Mouse (Mus musculus) intestine, postnatal 0 days (tissue): ENCODE data around the gene Tfe3. TPM values are rescaled to one million over a fixed set of nuclear protein-coding genes. Genes with fewer than 3 reads are reported as not detected.
"Not testable (repeated sequence)": the region's sequence is repeated elsewhere in the genome, so short reads cannot be mapped to it uniquely, and the experiment has no call there.

ENCODE experiments used
- ATAC-seq: fragments of 200-750 bp; cut with Nextera tagmentation; 2 replicates; pipeline ENCODE4 v1.8.0; 2017; ENCODE audit warnings: mild to moderate bottlenecking, moderate TSS enrichment, moderate library complexity
- H3K27ac ChIP-seq: fragments of 300-500 bp; sonication (generic); 2 replicates; pipeline ENCODE4 v1.5.1; 2014; ENCODE audit warnings: mild to moderate bottlenecking, low read depth, low read length, moderate library complexity
- H3K27me3 ChIP-seq: fragments of 300-500 bp; sonication (generic); replicated peaks from 2 replicates; pipeline ENCODE4 v1.6.1; 2014; ENCODE audit warnings: low read length, mixed read lengths; ENCODE audit not compliant: control insufficient read depth, insufficient read depth
- H3K36me3 ChIP-seq: fragments of 300-500 bp; sonication (generic); 2 replicates; pipeline ENCODE4 v1.6.1; 2014; ENCODE audit warnings: mild to moderate bottlenecking, moderate library complexity; ENCODE audit not compliant: control insufficient read depth, insufficient read depth
- H3K4me1 ChIP-seq: fragments of 300-500 bp; sonication (generic); replicated peaks from 2 replicates; pipeline ENCODE4 v1.6.1; 2014; ENCODE audit warnings: antibody characterized with exemption, low read length, mixed read lengths; ENCODE audit not compliant: control insufficient read depth, insufficient read depth
- H3K4me2 ChIP-seq: fragments of 300-500 bp; sonication (generic); replicated peaks from 2 replicates; pipeline ENCODE4 v1.6.1; 2014; ENCODE audit warnings: low read depth, mild to moderate bottlenecking, moderate library complexity
- H3K4me3 ChIP-seq: fragments of 300-500 bp; sonication (generic); 2 replicates; pipeline ENCODE4 v1.5.1; 2014; ENCODE audit warnings: low read depth, low read length
- H3K9ac ChIP-seq: fragments of 300-500 bp; sonication (generic); 2 replicates; pipeline ENCODE4 v1.6.1; 2014; ENCODE audit warnings: mild to moderate bottlenecking, low read depth, low read length
- H3K9me3 ChIP-seq: fragments of 300-500 bp; sonication (generic); 2 replicates; pipeline ENCODE4 v1.6.1; 2016; ENCODE audit warnings: mixed run types; ENCODE audit not compliant: control insufficient read depth
- CTCF ChIP-seq: sonication (generic); IDR thresholded peaks from 2 replicates; pipeline ENCODE4 v1.5.1; 2016; ENCODE audit warnings: low read depth, mild to moderate bottlenecking, control low read depth, antibody characterized with exemption, moderate library complexity
- WGBS: fragments of 180-500 bp; shearing (Covaris S2); extraction: QIAGEN DNeasy Blood & Tissue Kit; methylation state at CpG from one replicate; pipeline ENCODE4 v1.1.7; 2014; 5-methylcytosine and 5-hydroxymethylcytosine counted together
- polyA plus RNA-seq: library from polyadenylated mRNA; unstranded; fragments of >200 nt; fragmentation: Nextera tagmentation; extraction: Ambion mirVana; gene quantifications from 2 replicates; pipeline ENCODE4 v1.2.1, GENCODE M21; 2015

Tfe3 gene
- polyA plus RNA-seq, 1 experiment from 2014 or later: 15.3 TPM

GRCm38 (mm10) chrX:7745429-7745828 is 16.9 kb upstream of the Tfe3 start:
- Histone ChIP-seq H3K4me1 (no peaks in the 10 kb centered on the region), H3K27me3 (no peaks in the 10 kb centered on the region), H3K4me3 (no peak overlapping the region), H3K9ac (no peak overlapping the region), H3K27ac (no peak overlapping the region), H3K36me3 (no peaks in the 10 kb centered on the region), H3K9me3 (no peaks in the 10 kb centered on the region), H3K4me2 (no peak overlapping the region)
- no peak for TF ChIP-seq CTCF
- ATAC-seq: no peak
- WGBS: 90% methylated on average over 8 of the region's 8 CpGs

- no peak for TF ChIP-seq CTCF
These were observed 11.8 kb upstream of the Tfe3 start, which contains the start of gene Ccdc120 for GRCm38 (mm10) chrX:7750432-7751116. Ccdc120 (minus strand) TSS chrX:7750905.

GRCm38 (mm10) chrX:7753627-7754026 is 8.7 kb upstream of the Tfe3 start:
- H3K4me1 ChIP-seq, ATAC-seq, H3K4me3 ChIP-seq, H3K27ac ChIP-seq, H3K9me3 ChIP-seq, H3K4me2 ChIP-seq, H3K36me3 ChIP-seq, H3K27me3 ChIP-seq, H3K9ac ChIP-seq: not testable (repeated sequence)
- WGBS: 17% methylated on average over 3 of the region's 3 CpGs
- TF ChIP-seq CTCF: peak; percentile 62

More at GRCm38 (mm10) chrX:7750432-7751116, 11.8 kb upstream of the Tfe3 start, which contains the start of gene Ccdc120:
- WGBS: 12% methylated on average over 56 of the region's 56 CpGs
- peak within 1 kb of the TSS; percentile 40 for H3K9ac ChIP-seq
- H3K4me1 ChIP-seq: no peaks in the 10 kb centered on the region
- H3K4me2 ChIP-seq: peak within 1 kb of the TSS; percentile 72
- ATAC-seq: peak; percentile 36; the same call in 1 of the 2 replicates
- H3K9me3 ChIP-seq: no peaks in the 10 kb centered on the region
- no peak within 1 kb of the TSS for H3K27ac ChIP-seq
- H3K27me3 ChIP-seq: no peaks in the 10 kb centered on the region
- H3K36me3 ChIP-seq: no peaks in the 10 kb centered on the region
- peak within 1 kb of the TSS; percentile 63 for H3K4me3 ChIP-seq

- Histone ChIP-seq H3K4me2 (peak overlapping the region; percentile 69), H3K4me1 (no peaks in the 10 kb centered on the region), H3K9me3 (no peaks in the 10 kb centered on the region), H3K27ac (peak overlapping the region; percentile 73), H3K36me3 (peaks cover 8% of the 10 kb centered on the region; the same call in 1 of the 2 replicates), H3K9ac (peak overlapping the region; percentile 58), H3K27me3 (no peaks in the 10 kb centered on the region), H3K4me3 (peak overlapping the region; percentile 63)
- no peak for TF ChIP-seq CTCF
- WGBS: 15% methylated on average over 21 of the region's 21 CpGs
- peak; percentile 37 for ATAC-seq
These were observed 499 bp downstream of the Tfe3 start for GRCm38 (mm10) chrX:7762921-7763197.

GRCm38 (mm10) chrX:7763631-7764393 is 1.5 kb downstream of the Tfe3 start:
- Histone ChIP-seq H3K4me1 (no peaks in the 10 kb centered on the region), H3K9me3 (no peaks in the 10 kb centered on the region), H3K27ac (peak overlapping the region; percentile 28; the same call in 1 of the 2 replicates), H3K4me2 (peak overlapping the region; percentile 69), H3K27me3 (no peaks in the 10 kb centered on the region), H3K36me3 (peaks cover 8% of the 10 kb centered on the region; the same call in 1 of the 2 replicates), H3K4me3 (peak overlapping the region; percentile 63), H3K9ac (no peak overlapping the region; the same call in 1 of the 2 replicates)
- TF ChIP-seq CTCF: no peak
- ATAC-seq: no peak
- 12% methylated on average over 22 of the region's 22 CpGs for WGBS

GRCm38 (mm10) chrX:7764657-7765280 is 2.4 kb downstream of the Tfe3 start:
- no peaks in the 10 kb centered on the region for H3K4me1 ChIP-seq
- peak overlapping the region; percentile 63; the same call in 1 of the 2 replicates for H3K4me3 ChIP-seq
- TF ChIP-seq CTCF: no peak
- H3K27me3 ChIP-seq: no peaks in the 10 kb centered on the region
- H3K9me3 ChIP-seq: no peaks in the 10 kb centered on the region
- WGBS: 30% methylated on average over 8 of the region's 9 CpGs
- no peak overlapping the region; the same call in 1 of the 2 replicates for H3K27ac ChIP-seq
- no peak overlapping the region for H3K9ac ChIP-seq
- H3K4me2 ChIP-seq: peak overlapping the region; percentile 69
- ATAC-seq: no peak
- H3K36me3 ChIP-seq: peaks cover 8% of the 10 kb centered on the region; the same call in 1 of the 2 replicates
